Mouse (Mus musculus) frontal cortex, postnatal 10 days (tissue): ENCODE measurements around the gene Grk4.
A peak's percentile ranks its signal among the peaks of the same experiment; 100 is the strongest.

ENCODE experiments used
- DNase-seq, 2 experiments: peaks; one replicate each; pipeline ENCODE4 v3.0.0; 2022; ENCODE audit warnings: low spot score in 2 of 2, mixed read lengths in 1 of 2

Grk4 gene

DNA sequence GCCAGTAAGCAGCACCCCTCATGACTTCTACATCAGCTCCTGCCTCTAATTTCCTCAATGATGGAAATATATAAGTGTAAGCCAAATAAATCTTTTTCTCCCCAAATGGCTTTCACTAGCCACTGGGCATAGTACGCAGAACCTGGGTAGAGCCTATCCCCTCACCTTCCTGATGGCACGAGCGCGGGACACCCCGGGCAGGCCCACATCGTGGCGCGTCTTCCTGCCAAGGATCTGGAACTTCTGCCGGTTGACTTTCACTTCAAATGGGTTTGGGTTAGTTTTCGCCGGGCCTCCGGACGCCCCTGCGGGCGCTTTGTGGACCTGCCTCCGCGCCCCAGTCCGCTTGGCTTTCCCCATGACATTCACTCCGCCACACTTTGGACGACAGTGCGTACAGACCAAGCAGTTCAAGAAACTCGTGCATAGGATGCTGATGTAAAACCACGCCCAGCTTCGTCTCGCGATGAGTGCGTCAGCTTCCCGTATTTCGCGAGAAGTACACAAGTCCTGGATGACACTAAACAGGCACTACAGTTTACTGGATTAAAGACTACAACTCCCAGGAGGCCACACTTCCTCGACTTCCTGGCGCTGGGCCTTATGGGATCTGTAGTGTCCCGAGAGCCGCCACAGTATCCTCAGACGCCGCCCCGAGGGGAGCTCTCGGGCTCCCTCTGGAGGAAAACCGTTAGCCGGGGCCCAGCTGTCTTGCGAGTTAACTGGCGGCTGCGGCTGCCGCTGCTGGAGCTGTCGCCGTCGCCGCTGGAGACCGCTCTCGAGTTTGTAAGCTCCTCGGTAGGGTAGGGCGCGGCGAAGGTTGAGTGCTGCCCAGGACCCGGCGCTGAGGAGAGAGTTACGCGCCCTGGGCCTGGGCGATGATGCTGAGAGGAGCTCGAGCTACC is at the start of gene Grk4, which contains the start of gene Nop14:
Gene Grk4, plus strand, starts transcription at position 694 of the 905 bp plus-strand sequence.
Gene Nop14, minus strand, starts transcription at position 463 of the 905 bp plus-strand sequence.
- peak; percentile 98 to 99 for DNase-seq

DNA sequence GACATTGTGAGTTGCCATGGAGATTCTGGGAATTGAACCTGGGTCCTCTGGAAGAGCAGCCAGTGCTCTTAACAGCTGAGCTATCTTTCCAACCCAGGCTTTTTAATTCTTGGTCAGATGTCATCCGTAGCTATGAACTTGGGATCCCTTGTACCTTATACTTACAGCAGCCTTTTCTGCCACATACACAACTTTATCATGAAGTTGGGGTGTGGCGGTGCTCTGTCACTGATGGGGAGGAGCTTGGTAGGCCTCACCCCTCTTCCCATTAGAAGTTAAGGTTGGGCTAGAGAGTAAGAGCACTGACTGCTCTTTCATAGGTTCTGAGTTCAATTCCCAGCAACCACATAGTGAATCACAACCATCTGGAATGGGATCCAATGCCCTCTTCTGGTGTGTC is 27.2 kb upstream of the Grk4 start:
- DNase-seq = no peak

DNA sequence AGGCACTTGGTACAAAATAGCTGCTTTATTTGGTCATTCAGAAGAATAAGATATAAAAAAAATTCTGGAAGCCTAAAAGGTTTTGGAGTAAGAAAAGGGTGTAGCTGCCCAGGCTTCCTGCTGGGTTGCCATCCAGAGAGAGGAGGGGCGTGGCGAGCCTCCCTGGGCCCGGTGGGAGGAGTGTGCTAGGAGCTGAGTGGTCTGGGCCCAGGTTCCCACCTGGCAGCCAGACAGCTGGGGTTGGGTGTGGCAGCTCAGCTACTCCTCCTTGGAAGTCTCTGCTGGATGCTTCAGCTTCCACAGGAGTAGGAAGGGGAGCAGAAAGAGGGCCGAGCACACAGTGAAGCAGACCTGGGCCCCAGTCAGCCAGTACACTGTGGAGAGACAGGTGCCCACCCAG is 26.5 kb upstream of the Grk4 start:
- no peak for DNase-seq

DNA sequence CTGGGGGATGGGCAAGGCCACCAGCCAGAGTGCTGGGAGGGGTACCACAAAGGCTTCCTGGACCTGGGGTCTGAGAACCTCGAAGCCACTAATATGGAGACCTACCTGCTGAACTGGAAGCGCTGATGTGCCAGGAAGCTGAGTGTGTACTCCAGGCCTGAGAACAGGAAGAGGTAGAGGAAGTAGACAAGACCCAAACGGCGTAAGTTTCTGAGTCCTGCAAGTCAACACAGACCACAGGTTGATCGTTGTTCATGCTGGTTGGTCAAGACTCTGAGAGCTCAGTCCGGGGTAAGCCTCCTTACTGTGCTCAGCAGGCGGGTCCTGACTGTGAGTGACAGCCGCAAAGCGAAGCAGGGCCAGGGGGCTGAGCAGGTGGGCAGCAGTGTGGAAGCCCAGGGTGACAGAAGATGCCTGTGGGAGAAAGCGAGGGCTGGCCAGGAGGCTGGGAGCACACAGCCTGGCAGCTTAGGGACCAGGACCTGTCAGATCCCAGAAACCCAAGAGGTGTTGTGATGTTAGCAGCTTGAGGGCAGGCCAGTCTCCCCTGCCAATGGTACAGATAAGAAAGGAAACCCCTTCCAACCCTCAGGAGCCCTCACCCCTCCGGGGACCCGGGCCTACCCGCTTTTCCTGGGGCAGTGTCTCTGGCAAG is 25.3 kb upstream of the Grk4 start:
- no peak for DNase-seq

DNA sequence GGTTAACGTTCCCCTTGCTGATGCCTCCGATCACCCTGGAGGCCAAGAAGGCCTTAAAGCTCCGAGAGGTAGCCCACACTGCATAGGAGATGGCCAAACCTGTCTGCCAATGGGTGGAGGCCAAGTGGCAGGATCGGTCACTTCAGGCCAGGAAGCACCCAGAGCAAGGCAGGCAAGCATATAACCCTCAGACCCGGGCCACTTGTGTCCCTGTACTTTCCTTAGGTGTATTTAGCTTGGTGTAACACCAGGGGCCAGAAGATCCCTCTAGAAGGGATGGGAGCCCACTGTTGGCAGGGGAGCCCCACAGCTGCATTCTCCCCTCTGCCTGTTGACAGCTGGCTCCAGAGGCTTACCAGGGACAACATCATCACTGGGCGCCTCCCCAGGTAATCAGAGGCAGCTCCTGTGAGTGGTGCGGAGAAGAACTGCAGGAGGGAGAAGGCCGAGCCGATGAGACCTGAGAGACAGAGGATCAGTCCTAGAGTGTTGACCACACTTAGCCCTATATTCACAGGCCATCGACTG is 24.4 kb upstream of the Grk4 start:
- peak in 1 of 2 experiments; percentile 20 for DNase-seq

DNA sequence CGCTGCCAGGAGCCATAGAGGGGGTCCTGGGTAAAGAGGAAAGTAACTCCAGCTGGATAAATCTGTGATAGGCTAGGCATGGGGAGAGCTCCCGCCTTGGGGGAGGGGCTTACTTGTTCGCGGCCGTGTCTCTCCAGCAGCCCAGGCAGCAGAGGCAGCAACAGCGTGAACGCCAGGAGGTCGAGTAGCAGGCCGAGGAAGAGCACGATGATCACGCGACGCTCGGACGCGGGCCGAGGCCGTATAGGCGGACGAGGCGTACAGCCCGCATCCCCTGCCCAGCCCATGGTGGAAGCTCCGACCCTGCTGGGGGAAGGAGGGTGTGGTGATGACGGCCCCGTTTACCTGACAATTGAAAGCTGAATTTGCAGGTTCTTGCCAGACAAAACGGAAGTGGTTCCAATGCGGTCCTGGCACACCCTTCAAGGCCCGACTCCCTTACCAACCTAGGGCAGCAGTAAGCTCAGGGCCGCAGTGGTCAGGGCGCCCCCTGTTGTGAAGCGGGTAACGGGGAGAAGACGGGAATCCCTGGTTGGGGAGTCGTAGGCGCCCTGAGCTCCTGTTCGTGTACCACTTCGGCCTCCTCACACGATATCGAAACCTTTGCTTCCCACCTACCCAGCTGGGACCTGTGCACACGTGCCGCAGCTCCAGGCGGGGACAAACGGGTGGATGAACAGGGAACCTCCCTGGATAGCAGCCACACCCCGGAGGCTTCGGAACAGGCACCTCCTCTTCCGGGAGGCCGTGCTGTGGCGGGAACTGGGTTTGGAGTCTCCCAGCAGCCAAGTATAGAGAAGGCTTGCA is 23.5 kb upstream of the Grk4 start, which contains the start of gene Mfsd10:
Gene Mfsd10, minus strand, starts transcription at position 732 of the 807 bp plus-strand sequence.
- peak; percentile 79 to 82 for DNase-seq

DNA sequence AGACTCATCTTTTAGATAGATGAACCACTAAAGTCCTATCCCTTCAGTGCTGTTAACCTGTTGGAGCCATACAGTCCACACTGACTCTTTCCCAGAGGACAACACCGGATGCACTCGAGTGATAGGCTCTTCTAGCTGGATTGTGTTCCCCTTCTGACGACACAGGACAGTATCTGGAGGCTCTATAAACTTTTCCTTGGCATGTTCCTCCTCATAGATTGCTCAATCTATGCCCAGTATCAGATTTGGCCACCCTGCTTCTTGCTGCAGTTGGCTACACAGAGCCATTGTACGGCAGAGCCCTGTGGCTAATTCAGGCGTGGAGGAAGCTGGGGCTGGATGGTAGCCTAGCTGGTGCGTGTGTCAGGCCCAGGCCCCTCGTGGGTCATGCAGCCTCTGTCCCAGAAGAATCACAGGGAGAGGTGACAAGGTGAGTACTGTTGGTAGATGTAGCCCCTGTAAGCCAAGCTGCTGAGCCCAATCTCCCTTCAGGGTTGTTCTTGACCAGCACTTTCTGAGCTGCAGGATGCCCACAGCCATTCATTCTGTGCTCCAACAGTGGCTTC is 22.5 kb upstream of the Grk4 start:
- DNase-seq = no peak

DNA sequence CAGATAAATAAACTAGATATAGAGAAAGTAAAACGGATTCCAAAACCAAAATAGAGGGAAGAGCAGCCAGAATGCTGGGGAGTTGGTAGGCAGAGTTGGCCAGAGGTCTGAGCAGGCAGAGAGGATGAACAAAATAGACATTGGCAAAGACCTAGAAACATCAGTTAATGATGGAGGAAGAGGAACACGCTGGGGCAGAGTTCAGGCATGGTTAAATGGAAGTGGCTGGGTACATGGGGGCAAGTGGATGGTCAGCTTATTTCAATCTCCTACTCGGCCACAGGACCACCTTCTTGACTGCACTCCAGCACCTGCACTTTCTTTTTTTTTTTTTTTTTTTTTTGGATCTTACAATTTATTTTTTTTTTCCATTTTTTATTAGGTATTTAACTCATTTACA is 18.2 kb upstream of the Grk4 start:
- no peak for DNase-seq

DNA sequence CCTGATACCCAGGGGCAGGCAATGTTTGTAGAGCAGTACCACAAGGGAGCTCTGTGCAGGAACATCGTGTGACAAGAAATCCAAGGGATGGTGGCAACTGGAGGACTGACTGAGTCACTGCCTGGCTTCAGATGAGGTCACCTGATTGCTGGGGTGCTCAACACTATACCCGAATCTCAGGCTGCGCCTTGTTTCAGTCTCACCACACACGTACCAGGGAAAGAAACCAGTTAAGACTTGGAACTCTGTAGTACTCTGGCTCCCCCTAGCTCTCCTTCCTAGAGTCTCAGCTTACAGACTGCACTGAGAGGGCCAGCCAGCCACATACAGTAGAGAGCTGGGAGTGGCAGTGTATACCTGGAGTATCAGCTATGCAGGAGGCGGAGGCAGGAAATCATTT is 17.2 kb upstream of the Grk4 start:
- peak in 1 of 2 experiments; percentile 22 for DNase-seq

DNA sequence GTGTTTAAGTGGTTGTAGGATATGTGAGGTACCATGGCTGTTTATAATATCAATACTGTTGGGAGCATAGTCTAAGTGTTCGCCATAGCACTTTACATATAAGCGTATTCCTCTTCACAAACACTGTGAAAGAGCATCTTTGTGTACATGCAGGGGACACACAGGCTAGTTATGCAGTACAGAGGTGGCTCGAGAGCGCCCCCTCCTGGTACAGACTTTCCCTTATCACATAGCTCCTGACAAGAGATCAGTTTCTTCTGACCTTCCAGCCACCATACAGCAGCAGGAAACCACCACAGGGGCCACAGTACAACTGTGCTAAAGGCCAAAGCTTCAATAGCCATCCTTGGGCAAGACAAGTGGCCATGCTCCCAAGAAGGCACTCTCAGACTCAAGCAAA is 12.6 kb upstream of the Grk4 start:
- DNase-seq = peak in 1 of 2 experiments; percentile 41

DNA sequence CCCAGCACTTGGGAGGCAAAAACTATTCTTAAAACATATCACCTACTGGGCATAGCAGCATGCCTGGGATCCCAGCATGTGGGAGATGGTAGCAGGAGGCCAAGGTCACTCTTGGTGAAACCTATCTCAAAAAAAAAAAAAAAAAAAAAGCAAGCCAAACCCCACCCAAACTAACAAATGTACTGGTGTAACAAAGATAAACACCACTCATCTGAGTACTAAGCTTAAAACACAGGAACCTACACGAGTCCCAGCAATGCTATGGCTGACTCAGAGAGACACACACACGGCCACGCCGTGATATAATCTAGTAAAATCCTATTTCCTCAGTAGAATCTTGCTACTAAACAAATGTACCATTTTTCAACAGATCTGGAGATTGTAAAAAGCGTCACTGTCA is 7.2 kb upstream of the Grk4 start:
- no peak for DNase-seq

DNA sequence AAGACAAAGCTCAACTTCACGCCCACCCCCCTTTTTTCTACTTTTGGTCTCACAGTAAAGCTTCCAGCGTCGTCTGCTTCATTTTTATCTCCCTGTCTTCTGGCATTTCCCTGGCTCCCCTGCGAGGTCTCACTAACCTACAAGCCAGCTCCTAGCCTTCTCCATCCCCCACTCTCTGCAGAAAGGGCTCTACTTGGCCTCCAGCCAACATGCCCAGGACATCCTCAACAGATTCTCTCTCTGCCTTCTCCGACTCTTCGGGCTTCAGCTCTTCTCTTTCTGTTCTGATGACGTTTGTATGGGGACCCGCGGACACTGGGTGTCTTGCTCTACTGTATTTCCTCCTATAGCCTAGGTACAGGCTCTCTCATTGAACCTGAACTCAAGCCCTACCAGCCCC is 5.3 kb upstream of the Grk4 start:
- no peak for DNase-seq

DNA sequence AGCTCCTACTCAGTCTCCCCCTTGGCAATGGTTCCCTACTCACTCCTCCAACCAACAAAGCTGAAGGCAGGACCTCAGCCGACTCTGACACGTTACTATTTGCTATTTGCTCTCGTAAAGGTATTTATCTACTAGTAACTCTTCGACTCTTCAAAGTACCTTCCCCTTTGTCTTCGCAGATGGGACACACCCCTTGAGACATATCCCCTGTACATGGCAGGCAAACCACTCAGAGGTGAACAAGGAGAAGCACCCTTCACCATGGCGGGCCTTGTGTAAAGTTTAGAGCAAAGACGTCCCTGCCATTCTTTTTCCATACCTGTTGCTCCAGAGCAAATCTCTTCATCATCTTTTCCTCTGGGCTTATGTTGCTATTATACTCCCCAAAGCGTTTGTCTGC is 2.6 kb upstream of the Grk4 start:
- no peak for DNase-seq

DNA sequence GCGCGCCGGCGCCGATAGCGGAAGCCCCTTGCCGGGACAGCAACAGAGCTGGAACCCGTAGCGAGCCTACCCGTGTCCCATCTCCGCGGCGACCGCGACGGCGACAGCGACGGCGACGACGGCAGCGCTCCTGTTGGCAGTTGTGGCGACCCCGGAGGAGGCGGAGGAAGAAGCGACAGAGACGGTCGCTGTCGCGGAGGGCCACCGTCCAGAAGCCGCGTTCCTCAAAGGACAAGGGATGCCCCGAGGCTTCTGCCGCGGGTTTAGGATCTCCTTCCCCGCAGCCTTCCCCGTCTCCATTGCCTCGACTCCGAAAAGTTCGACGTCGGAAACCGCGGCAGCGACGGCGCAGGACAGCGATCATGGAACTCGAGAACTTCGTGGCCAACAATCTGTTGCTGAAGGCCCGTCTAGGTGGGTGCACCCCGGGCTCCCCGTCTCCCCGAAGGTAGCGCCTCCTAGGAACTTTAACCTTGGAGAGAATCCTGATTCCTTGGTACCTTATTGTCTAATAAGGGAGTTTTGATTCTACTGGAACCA is 482 bp downstream of the Grk4 start:
- no peak for DNase-seq

DNA sequence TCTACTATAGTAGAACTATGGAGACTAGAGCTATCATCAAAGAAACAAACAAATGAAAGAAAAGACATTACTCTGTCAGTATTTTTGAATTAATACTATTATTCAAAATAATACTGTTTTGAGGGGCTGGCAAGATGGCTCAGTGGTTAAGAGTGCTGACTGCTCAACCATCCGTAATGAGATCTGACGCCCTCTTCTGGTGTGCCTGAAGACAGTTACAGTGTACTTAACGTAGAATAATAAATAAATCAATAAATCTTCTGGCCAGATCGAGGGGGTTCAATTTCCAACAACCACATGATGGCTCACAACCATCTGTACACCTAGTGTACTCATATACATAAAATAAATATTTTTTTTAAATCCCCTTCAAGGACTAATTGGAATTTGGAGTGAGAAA is 1.7 kb downstream of the Grk4 start:
- DNase-seq = no peak

DNA sequence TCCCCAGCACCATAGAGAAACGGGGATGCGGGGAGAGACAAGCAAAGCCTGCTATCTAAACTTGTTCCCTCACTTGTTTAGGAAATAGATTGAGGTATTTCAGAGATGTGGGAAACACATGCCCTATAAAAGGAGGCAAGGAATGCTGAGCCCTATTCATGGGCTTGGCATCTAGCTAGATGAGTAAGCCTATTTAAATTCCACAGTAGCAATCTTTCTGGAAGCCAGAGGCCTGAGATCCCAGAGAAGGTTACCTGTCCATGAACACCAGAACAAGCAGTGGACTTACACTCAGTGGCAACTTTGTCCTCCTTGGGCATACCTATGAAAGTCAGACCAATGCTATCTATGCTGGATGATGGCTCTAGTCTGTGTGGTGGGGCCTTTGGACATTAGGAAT is 3.1 kb downstream of the Grk4 start:
- no peak for DNase-seq

DNA sequence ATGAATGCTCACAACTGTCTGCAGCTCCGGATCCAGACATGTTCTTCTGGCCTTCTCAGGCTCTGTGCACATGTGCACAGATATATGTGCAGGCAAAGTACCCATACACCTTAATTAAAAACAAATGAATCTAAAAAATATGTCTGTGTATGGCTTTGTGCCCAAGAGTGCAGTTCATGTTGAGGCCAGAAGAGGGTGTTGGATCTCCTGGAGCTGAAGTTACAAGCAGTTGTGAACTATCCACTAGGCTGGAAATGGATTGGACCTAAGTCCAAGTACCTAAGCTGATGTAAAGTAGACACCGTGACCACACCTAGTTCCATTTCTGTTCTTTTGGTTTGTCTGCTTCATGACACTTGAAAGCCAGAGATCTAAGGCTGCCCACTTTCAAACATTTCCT is 9.3 kb downstream of the Grk4 start:
- DNase-seq = no peak

DNA sequence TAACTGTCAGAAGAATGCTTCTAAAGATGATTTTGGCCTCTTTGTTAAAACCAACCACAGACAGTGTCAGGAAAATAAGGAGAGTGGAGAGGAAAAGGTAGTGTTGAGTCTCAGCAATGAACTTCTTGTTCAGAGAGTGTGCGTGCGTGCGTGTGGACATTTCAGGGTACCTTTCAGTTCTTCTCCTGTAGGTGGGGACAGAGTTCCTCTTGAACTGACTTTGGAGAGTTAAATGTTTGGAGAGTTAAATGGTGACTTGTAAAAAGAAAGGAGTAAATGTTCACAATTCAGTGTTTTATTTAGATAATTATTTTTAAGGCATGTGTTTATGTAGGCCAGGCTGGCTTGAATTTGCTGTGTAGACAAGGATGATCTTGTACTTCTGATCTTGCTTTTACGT is 10.1 kb downstream of the Grk4 start:
- DNase-seq = no peak

DNA sequence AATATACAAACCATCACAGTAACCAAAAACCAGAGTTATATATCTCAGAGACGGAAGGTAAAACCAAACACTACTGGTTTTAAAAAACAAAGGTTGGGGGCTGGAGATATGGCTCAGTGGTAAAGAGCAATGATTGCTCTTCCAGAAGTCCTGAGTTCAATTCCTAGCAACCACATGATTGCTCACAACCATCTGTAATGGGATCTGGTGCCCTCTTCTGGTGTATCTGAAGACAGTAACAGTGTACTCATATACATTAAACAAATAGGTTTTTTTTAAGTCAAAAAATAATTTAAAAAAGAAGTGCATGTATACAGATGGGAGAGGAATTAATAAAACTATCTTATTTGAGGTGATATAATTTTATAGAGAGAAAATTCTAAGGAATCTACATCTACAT is 29.7 kb downstream of the Grk4 start:
- DNase-seq = no peak

DNA sequence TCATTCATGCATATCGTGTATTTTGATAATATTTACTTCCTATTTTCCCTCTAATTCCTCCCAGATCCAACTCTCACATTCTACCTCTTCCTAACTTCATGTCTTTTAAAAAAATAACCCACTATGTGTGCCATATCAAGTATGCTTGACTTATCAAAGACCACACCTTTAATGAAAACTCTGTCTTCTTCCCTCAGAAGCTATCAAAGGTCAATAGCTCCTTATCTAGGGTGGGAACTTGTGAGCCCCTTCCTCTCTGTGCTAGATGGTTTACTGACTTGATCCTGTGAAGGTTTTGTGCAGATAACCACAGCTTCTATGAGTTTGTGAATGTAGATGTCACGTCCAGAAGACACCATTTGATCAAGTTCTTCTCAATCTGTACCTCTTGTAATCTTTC is 32.6 kb downstream of the Grk4 start:
- DNase-seq = no peak

DNA sequence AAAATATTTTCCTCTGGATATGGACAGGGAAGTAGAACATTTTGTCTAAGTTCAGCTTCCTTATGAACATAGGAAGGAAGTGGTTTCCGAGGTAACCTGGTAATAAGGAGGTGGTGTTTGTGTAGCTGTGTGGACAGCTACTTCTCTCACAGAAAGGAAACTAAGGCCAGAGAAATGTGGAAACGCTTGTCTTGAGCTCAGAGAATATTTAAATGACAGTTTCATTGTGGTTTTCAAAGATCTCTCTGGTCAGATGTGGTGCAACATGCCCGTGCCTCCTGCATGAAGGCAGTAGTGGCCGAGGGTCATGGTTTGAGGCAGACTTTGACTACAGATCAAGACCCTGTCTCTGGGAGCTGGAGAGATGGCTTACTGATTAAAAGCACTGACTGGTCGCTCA is 35.3 kb downstream of the Grk4 start:
- no peak for DNase-seq
